Mouse (Mus musculus): ENCODE measurements around the gene Dip2c.

DNA sequence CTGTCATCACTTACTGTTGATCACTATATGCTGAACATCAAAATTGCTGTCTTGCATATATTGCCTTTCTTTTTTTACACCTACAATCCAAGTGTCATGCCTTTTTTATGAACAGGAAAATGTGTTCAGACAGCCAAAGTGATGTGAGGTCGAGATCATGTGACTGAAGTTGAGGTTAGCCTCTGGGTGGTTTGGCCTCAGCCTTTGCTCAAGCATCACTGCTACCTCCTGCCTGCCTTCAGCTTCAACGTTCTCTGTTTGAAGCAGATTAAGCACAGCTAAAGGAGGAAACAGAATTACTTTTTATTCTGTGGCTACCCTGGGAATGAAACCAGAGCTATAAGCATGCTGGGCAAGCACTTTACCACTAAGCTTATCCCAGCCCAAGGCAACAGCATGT is 13.6 kb downstream of the Dip2c start:
- TF ChIP-seq FLI1 (IDR thresholded peaks at IDR 0.05; ENCODE audit: low read length) (no peak), GATA1 (IDR thresholded peaks at IDR 0.05; ENCODE audit: borderline replicate concordance, low read length) (no peak)

Measured in megakaryocyte, embryonic 14.5 days (primary cell).